Mouse (Mus musculus) stomach, embryonic 15.5 days (tissue): ENCODE results near the gene Unc13c. TPM values are rescaled to one million over a fixed set of nuclear protein-coding genes. Genes with fewer than 3 reads are reported as not detected.

Experiments
- ATAC-seq: fragments of 200-750 bp; cut with Nextera tagmentation; 2 replicates; pipeline ENCODE4 v1.8.0; 2017; ENCODE audit warnings: low read depth, moderate number of reproducible peaks, moderate TSS enrichment; ENCODE audit not compliant: insufficient read depth, low FRiP score
- H3K27ac ChIP-seq: fragments of 300-500 bp; sonication (generic); 2 replicates; pipeline ENCODE4 v1.5.1; 2015; ENCODE audit warnings: mild to moderate bottlenecking, inconsistent platforms
- H3K27me3 ChIP-seq: fragments of 300-500 bp; sonication (generic); replicated peaks from 2 replicates; pipeline ENCODE4 v1.6.1; 2015; ENCODE audit warnings: inconsistent platforms
- H3K36me3 ChIP-seq: fragments of 300-500 bp; sonication (generic); 2 replicates; pipeline ENCODE4 v1.6.1; 2015; ENCODE audit warnings: inconsistent platforms
- H3K4me1 ChIP-seq: fragments of 300-500 bp; sonication (generic); 2 replicates; pipeline ENCODE4 v1.6.1; 2015; ENCODE audit warnings: inconsistent platforms
- H3K4me2 ChIP-seq: fragments of 300-500 bp; sonication (generic); 2 replicates; pipeline ENCODE4 v1.6.1; 2015; ENCODE audit warnings: mild to moderate bottlenecking, inconsistent platforms
- H3K4me3 ChIP-seq: fragments of 300-500 bp; sonication (generic); replicated peaks from 2 replicates; pipeline ENCODE4 v1.5.1; 2015; ENCODE audit warnings: inconsistent platforms
- H3K9ac ChIP-seq: fragments of 300-500 bp; sonication (generic); 2 replicates; pipeline ENCODE4 v1.6.1; 2015; ENCODE audit warnings: inconsistent platforms
- H3K9me3 ChIP-seq: fragments of 300-500 bp; sonication (generic); 2 replicates; pipeline ENCODE4 v1.6.1; 2016; ENCODE audit warnings: inconsistent platforms
- WGBS: fragments of 180-500 bp; shearing (Covaris S2); methylation state at CpG from one replicate; pipeline ENCODE4 v1.1.7; 2015; 5-methylcytosine and 5-hydroxymethylcytosine counted together
- polyA plus RNA-seq: library from polyadenylated mRNA; unstranded; fragments of >200 nt; fragmentation: Nextera tagmentation; extraction: Ambion mirVana; gene quantifications from 2 replicates; pipeline ENCODE4 v1.2.1, GENCODE M21; 2015

Gene Unc13c
- polyA plus RNA-seq, 1 experiment from 2014 or later = 0.76 TPM

GRCm38 (mm10) chr9:73697103-73697502 is 271.7 kb downstream of the Unc13c start:
- Histone ChIP-seq H3K27ac (no peak overlapping the region), H3K4me1 (no peaks in the 10 kb centered on the region), H3K27me3 (no peaks in the 10 kb centered on the region), H3K4me2 (no peak overlapping the region), H3K9ac (no peak overlapping the region), H3K9me3 (no peaks in the 10 kb centered on the region), H3K36me3 (no peaks in the 10 kb centered on the region), H3K4me3 (no peak overlapping the region)
- WGBS = 62% methylated on average over 2 of the region's 2 CpGs
- no peak for ATAC-seq

GRCm38 (mm10) chr9:73681580-73681979 is 287.2 kb downstream of the Unc13c start:
- H3K9ac ChIP-seq = no peak overlapping the region
- no peaks in the 10 kb centered on the region for H3K4me1 ChIP-seq
- no peak overlapping the region for H3K4me3 ChIP-seq
- no peak for ATAC-seq
- H3K27ac ChIP-seq = no peak overlapping the region
- no peak overlapping the region for H3K4me2 ChIP-seq
- H3K36me3 ChIP-seq = no peaks in the 10 kb centered on the region
- no peaks in the 10 kb centered on the region for H3K9me3 ChIP-seq
- 89% methylated on average over 2 of the region's 2 CpGs for WGBS
- H3K27me3 ChIP-seq = no peaks in the 10 kb centered on the region

GRCm38 (mm10) chr9:73680545-73681495 is 287.9 kb downstream of the Unc13c start:
- H3K9me3 ChIP-seq = no peaks in the 10 kb centered on the region
- WGBS = 66% methylated on average over 13 of the region's 13 CpGs
- no peak overlapping the region for H3K4me3 ChIP-seq
- no peaks in the 10 kb centered on the region for H3K4me1 ChIP-seq
- no peak overlapping the region for H3K27ac ChIP-seq
- no peak overlapping the region for H3K4me2 ChIP-seq
- no peaks in the 10 kb centered on the region for H3K27me3 ChIP-seq
- ATAC-seq = no peak
- H3K36me3 ChIP-seq = no peaks in the 10 kb centered on the region
- H3K9ac ChIP-seq = no peak overlapping the region

- Histone ChIP-seq H3K4me2 (no peak overlapping the region), H3K36me3 (no peaks in the 10 kb centered on the region), H3K4me3 (no peak overlapping the region), H3K9ac (no peak overlapping the region), H3K9me3 (no peaks in the 10 kb centered on the region), H3K27me3 (no peaks in the 10 kb centered on the region), H3K4me1 (no peaks in the 10 kb centered on the region), H3K27ac (no peak overlapping the region)
- no peak for ATAC-seq
- WGBS = 65% methylated on average over 6 of the region's 6 CpGs
Measured at GRCm38 (mm10) chr9:73671656-73672212, 297.0 kb downstream of the Unc13c start.

GRCm38 (mm10) chr9:73670040-73670439 is 298.7 kb downstream of the Unc13c start:
- no peak overlapping the region for H3K4me2 ChIP-seq
- no peaks in the 10 kb centered on the region for H3K27me3 ChIP-seq
- no peaks in the 10 kb centered on the region for H3K4me1 ChIP-seq
- H3K36me3 ChIP-seq = no peaks in the 10 kb centered on the region
- H3K27ac ChIP-seq = no peak overlapping the region; the same call in 1 of the 2 replicates
- H3K9ac ChIP-seq = no peak overlapping the region
- peak; percentile 72 for ATAC-seq
- H3K9me3 ChIP-seq = no peaks in the 10 kb centered on the region
- 34% methylated on average over 2 of the region's 2 CpGs for WGBS
- no peak overlapping the region for H3K4me3 ChIP-seq

GRCm38 (mm10) chr9:73662839-73663238 is 305.9 kb downstream of the Unc13c start:
- no peak for ATAC-seq
- Histone ChIP-seq H3K4me2 (no peak overlapping the region), H3K27ac (no peak overlapping the region), H3K4me1 (no peaks in the 10 kb centered on the region), H3K36me3 (no peaks in the 10 kb centered on the region), H3K9me3 (no peaks in the 10 kb centered on the region), H3K9ac (no peak overlapping the region), H3K4me3 (no peak overlapping the region), H3K27me3 (no peaks in the 10 kb centered on the region)
- WGBS = 87% methylated on average over 7 of the region's 7 CpGs

- no peak overlapping the region for H3K27ac ChIP-seq
- no peak overlapping the region for H3K4me3 ChIP-seq
- no peak overlapping the region for H3K9ac ChIP-seq
- WGBS = 91% methylated on average over 1 of the region's 1 CpGs
- no peaks in the 10 kb centered on the region for H3K27me3 ChIP-seq
- no peaks in the 10 kb centered on the region for H3K9me3 ChIP-seq
- no peaks in the 10 kb centered on the region for H3K4me1 ChIP-seq
- no peak overlapping the region for H3K4me2 ChIP-seq
- H3K36me3 ChIP-seq = no peaks in the 10 kb centered on the region
- no peak for ATAC-seq
Measured at GRCm38 (mm10) chr9:73649088-73649487, 319.7 kb downstream of the Unc13c start.

- H3K27ac ChIP-seq = no peak overlapping the region
- no peak overlapping the region for H3K9ac ChIP-seq
- WGBS = 89% methylated on average over 1 of the region's 1 CpGs
- ATAC-seq = no peak
- no peak overlapping the region for H3K4me2 ChIP-seq
- H3K27me3 ChIP-seq = no peaks in the 10 kb centered on the region
- no peaks in the 10 kb centered on the region for H3K9me3 ChIP-seq
- no peak overlapping the region for H3K4me3 ChIP-seq
- H3K4me1 ChIP-seq = no peaks in the 10 kb centered on the region
- H3K36me3 ChIP-seq = no peaks in the 10 kb centered on the region
Measured at GRCm38 (mm10) chr9:73638119-73638518, 330.6 kb downstream of the Unc13c start.

- Histone ChIP-seq H3K4me3 (no peak overlapping the region), H3K9ac (no peak overlapping the region), H3K9me3 (no peaks in the 10 kb centered on the region), H3K27me3 (no peaks in the 10 kb centered on the region), H3K36me3 (no peaks in the 10 kb centered on the region), H3K4me1 (no peaks in the 10 kb centered on the region), H3K4me2 (no peak overlapping the region), H3K27ac (no peak overlapping the region)
- WGBS = 79% methylated on average over 1 of the region's 1 CpGs
- no peak for ATAC-seq
Measured at GRCm38 (mm10) chr9:73625171-73625570, 343.6 kb downstream of the Unc13c start.

- no peak overlapping the region for H3K27ac ChIP-seq
- no peak for ATAC-seq
- H3K4me3 ChIP-seq = no peak overlapping the region
- H3K9me3 ChIP-seq = no peaks in the 10 kb centered on the region
- 65% methylated on average over 4 of the region's 4 CpGs for whole genome bisulfite sequencing
- no peaks in the 10 kb centered on the region for H3K36me3 ChIP-seq
- no peaks in the 10 kb centered on the region for H3K27me3 ChIP-seq
- H3K9ac ChIP-seq = no peak overlapping the region
- no peaks in the 10 kb centered on the region for H3K4me1 ChIP-seq
- H3K4me2 ChIP-seq = no peak overlapping the region
Measured at GRCm38 (mm10) chr9:73612896-73613295, 355.9 kb downstream of the Unc13c start.

- ATAC-seq = no peak
- WGBS = 69% methylated on average over 1 of the region's 1 CpGs
Measured at GRCm38 (mm10) chr9:73603921-73604320, 364.8 kb downstream of the Unc13c start.

GRCm38 (mm10) chr9:73565558-73565957 is 403.2 kb downstream of the Unc13c start:
- Histone ChIP-seq H3K9ac (no peak overlapping the region), H3K4me2 (no peak overlapping the region), H3K9me3 (no peaks in the 10 kb centered on the region), H3K4me3 (no peak overlapping the region), H3K4me1 (no peaks in the 10 kb centered on the region), H3K36me3 (no peaks in the 10 kb centered on the region), H3K27me3 (no peaks in the 10 kb centered on the region), H3K27ac (no peak overlapping the region)
- no peak for ATAC-seq
- WGBS = 62% methylated on average over 4 of the region's 4 CpGs

More at GRCm38 (mm10) chr9:73603921-73604320, 364.8 kb downstream of the Unc13c start:
- Histone ChIP-seq H3K27ac (no peak overlapping the region), H3K36me3 (no peaks in the 10 kb centered on the region), H3K27me3 (no peaks in the 10 kb centered on the region), H3K4me1 (no peaks in the 10 kb centered on the region), H3K9me3 (no peaks in the 10 kb centered on the region), H3K4me2 (no peak overlapping the region), H3K4me3 (no peak overlapping the region), H3K9ac (no peak overlapping the region)
